Mouse (Mus musculus) liver, embryonic 14.5 days (tissue): ENCODE measurements around the gene Gm11213. TPM values are rescaled to one million over a fixed set of nuclear protein-coding genes. Genes with fewer than 3 reads are reported as not detected.

Experiments used
- ATAC-seq: fragments of 200-750 bp; cut with Nextera tagmentation; 2 replicates; pipeline ENCODE4 v1.8.0; 2017; ENCODE audit warnings: moderate number of reproducible peaks, mild to moderate bottlenecking, moderate library complexity; ENCODE audit not compliant: insufficient read depth
- DNase-seq, 3 experiments: peaks; one replicate each; pipeline ENCODE4 v3.0.0-alpha.2; 2012 to 2013; ENCODE audit warnings: low read depth in 3 of 3, low spot score in 3 of 3
- H3K27ac ChIP-seq: fragments of 300-500 bp; sonication (generic); 2 replicates; pipeline ENCODE4 v1.5.1; 2014; ENCODE audit warnings: moderate library complexity, mild to moderate bottlenecking, control low read depth, inconsistent platforms
- H3K27me3 ChIP-seq: fragments of 300-500 bp; sonication (generic); 2 replicates; pipeline ENCODE4 v1.6.1; 2014; ENCODE audit warnings: mild to moderate bottlenecking, low read length, moderate library complexity; ENCODE audit not compliant: control insufficient read depth, insufficient read depth
- H3K36me3 ChIP-seq: fragments of 300-500 bp; sonication (generic); replicated peaks from 2 replicates; pipeline ENCODE4 v1.6.1; 2014; ENCODE audit warnings: low read depth; ENCODE audit not compliant: control insufficient read depth, insufficient read depth
- H3K4me1 ChIP-seq, 2 experiments: fragments of 200-500 bp in 1 of 2; fragments of 300-500 bp in 1 of 2; sonication (generic) in 1 of 2; replicated peaks; 2 replicates each; pipeline ENCODE4 v1.6.1; 2012 to 2014; ENCODE audit warnings: antibody characterized with exemption in 1 of 2, inconsistent platforms in 1 of 2, low read length in 1 of 2; ENCODE audit not compliant: control insufficient read depth in 2 of 2, insufficient read depth in 2 of 2
- H3K4me2 ChIP-seq: fragments of 300-500 bp; sonication (generic); 2 replicates; pipeline ENCODE4 v1.6.1; 2014; ENCODE audit warnings: low read depth, mild to moderate bottlenecking, control low read depth, moderate library complexity
- H3K4me3 ChIP-seq, 2 experiments: fragments of 200-500 bp in 1 of 2; fragments of 300-500 bp in 1 of 2; sonication (generic) in 1 of 2; 2 replicates each; pipeline ENCODE4 v1.5.1; 2012 to 2014; ENCODE audit warnings: low read depth in 2 of 2, low read length in 2 of 2, mild to moderate bottlenecking in 2 of 2, control low read depth in 1 of 2, inconsistent platforms in 1 of 2, moderate library complexity in 1 of 2; ENCODE audit not compliant: insufficient read depth in 1 of 2
- H3K9ac ChIP-seq: fragments of 300-500 bp; sonication (generic); replicated peaks from 2 replicates; pipeline ENCODE4 v1.6.1; 2014; ENCODE audit warnings: mild to moderate bottlenecking, control low read depth, moderate library complexity
- H3K9me3 ChIP-seq: fragments of 300-500 bp; sonication (generic); 2 replicates; pipeline ENCODE4 v1.6.1; 2016; ENCODE audit warnings: low read length, mixed read lengths; ENCODE audit not compliant: control insufficient read depth
- CTCF ChIP-seq: IDR thresholded peaks from 2 replicates; pipeline ENCODE4 v1.5.1; 2016; ENCODE audit warnings: antibody characterized with exemption, low read depth, control low read depth
- EP300 ChIP-seq: IDR thresholded peaks from 2 replicates; pipeline ENCODE4 v1.6.1; 2016; ENCODE audit warnings: antibody characterized with exemption, low read depth
- WGBS: fragments of 180-500 bp; shearing (Covaris S2); extraction: QIAGEN DNeasy Blood & Tissue Kit; methylation state at CpG from one replicate; pipeline ENCODE4 v1.1.7; 2014; ENCODE audit not compliant: insufficient replicate concordance; 5-methylcytosine and 5-hydroxymethylcytosine counted together
- polyA plus RNA-seq, 2 experiments: library from polyadenylated mRNA; depleted of rRNA in 1 of 2; stranded (reverse) in 1 of 2; unstranded in 1 of 2; fragments of >200 nt; fragmentation: Nextera tagmentation in 1 of 2; extraction: Ambion mirVana in 1 of 2; gene quantifications; 2 replicates each; pipeline versions ENCODE4 v1.2.1 to v1.2.3; 2012 to 2014

The Gm11213 gene
- polyA plus RNA-seq, 2 experiments: not detected

DNA sequence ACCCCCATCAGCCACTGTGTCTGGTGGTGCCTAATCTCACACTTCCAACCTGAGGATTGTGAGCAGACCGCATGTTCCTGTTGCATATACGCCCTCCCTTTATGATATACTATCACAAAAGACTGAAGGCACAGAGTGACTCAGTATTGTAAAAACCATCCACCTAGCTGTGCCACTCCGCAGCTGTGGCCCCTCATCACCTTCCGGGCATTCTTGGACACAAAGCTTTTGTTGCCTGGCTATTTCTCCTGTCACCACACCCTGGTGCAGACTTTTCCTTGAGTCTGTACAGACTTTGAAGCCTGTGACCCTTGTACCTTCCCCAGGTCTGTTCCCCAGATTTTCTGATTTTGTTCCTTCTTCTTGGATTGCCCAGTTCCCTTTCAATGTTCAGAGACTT is 9.1 kb downstream of the Gm11213 start:
- H3K27ac ChIP-seq: no peak overlapping the region

DNA sequence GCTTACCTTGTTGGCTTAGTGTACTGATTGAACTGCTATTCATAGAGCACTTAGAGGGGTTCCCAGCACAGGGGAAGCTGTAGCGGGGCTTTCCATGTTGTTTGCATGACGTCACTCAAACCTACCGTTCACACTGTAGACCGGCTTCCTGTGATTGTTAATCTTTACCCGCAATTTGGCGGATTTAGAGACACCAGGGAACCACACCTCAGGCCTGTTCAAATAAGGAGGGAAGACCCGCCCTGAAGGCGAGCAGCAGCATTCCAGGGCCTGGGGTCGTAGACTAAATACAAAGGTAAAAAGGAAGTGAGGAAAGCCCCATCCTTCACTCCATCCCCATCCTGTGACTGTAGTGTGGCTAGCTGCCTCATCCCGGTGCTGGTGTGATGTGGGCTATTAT is 9.8 kb downstream of the Gm11213 start:
- 27% methylated on average over 10 of the region's 10 CpGs for WGBS
- peaks cover 0 to 8% of the 10 kb centered on the region in 2 experiments; a peak in 2 of 4 replicates for H3K4me1 ChIP-seq
- H3K27ac ChIP-seq: no peak overlapping the region

More for the DNA sequence above, 9.1 kb downstream of the Gm11213 start:
- Histone ChIP-seq H3K4me2 (no peak overlapping the region), H3K9ac (no peak overlapping the region), H3K4me3 (no peak overlapping the region), H3K27me3 (no peaks in the 10 kb centered on the region), H3K4me1 (peaks cover 0 to 8% of the 10 kb centered on the region in 2 experiments; a peak in 2 of 4 replicates), H3K9me3 (no peaks in the 10 kb centered on the region), H3K36me3 (no peaks in the 10 kb centered on the region)
- DNase-seq (no peak), ATAC-seq (no peak)
- WGBS: 67% methylated on average over 4 of the region's 4 CpGs
- no peak for TF ChIP-seq EP300
- TF ChIP-seq CTCF: no peak

DNA sequence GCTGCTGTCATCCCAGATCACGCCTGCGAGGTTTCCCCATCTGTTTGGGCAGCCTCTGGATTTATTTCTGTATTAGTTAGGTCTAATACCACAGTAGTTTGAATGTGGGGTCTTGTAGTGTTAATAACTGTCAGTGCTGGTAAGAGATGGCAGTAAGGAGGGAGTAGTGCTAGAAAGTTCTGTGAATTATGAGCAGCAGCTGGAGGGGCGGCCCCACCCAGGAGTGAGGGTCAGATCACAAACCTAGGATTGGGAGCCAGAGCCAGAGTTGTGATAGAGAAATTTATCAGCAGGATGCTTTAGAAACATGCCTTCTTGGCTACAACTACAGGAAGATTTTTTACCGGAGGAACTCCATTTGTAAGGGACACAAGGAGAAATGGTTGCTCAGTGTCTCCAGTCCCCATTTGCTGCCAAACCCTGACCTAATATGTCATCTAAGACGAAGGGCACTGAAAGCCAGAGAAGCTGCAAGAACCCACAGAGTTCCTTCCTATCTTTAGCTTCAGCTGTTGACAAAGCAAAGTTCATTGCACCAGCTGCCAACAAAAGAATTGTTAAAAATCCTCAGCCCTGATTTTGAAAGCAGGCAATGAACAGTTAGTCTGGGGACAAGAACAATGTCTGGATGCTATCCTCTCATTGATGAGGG is 10.5 kb downstream of the Gm11213 start:
- H3K4me2 ChIP-seq: no peak overlapping the region
- no peak for ATAC-seq
- DNase-seq: no peak
- TF ChIP-seq CTCF (no peak), EP300 (no peak)
- H3K27ac ChIP-seq: no peak overlapping the region
- no peak overlapping the region for H3K4me3 ChIP-seq
- H3K36me3 ChIP-seq: no peaks in the 10 kb centered on the region
- no peaks in the 10 kb centered on the region for H3K9me3 ChIP-seq
- 46% methylated on average over 5 of the region's 5 CpGs for WGBS
- no peak overlapping the region for H3K9ac ChIP-seq
- peaks cover 0 to 8% of the 10 kb centered on the region in 2 experiments; a peak in 2 of 4 replicates for H3K4me1 ChIP-seq
- H3K27me3 ChIP-seq: no peaks in the 10 kb centered on the region

More for the DNA sequence above, 9.8 kb downstream of the Gm11213 start:
- Histone ChIP-seq H3K36me3 (no peaks in the 10 kb centered on the region), H3K4me2 (no peak overlapping the region), H3K4me3 (no peak overlapping the region), H3K9ac (no peak overlapping the region), H3K27me3 (no peaks in the 10 kb centered on the region), H3K9me3 (no peaks in the 10 kb centered on the region)
- no peak for DNase-seq
- ATAC-seq: no peak
- TF ChIP-seq CTCF: no peak
- no peak for TF ChIP-seq EP300

DNA sequence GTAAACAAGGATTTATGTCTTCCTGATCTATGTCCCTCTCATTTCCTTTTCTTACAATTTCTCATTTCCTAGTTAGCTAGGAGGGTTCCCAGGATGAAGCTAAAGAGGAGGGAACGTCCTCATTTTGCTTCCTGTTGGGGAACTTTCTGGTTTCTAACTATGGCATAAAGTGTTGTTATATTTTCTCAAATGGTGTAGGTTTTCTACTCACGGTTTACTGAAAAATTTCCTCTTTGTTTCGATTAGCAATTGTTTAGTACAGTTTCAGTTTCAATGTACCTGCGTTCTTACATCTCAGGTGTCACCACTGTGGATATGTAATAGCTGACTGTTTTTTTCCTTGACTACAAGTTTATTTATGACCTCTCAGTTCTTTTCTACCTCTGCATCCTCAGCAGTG is 14.5 kb downstream of the Gm11213 start:
- 42% methylated on average over 4 of the region's 4 CpGs for WGBS

DNA sequence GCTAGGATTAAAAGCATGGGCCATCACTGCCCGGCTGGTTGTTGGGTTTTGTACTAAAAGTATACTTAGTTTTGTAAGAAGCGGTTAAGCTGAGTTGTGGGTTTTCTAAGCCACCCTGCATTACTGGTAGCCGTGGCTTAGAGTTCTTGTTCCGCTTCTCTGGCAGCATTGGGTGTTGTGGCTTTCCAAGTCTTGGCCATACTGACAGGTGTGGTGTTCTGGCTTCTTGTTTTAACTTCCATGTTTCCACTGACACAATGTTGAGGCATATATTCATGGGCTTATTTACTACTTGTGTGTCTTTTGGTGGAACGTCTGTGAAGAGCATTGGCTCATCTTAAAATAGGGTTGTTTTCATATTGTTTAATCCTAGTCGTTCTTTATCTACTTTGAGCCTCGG is 15.1 kb downstream of the Gm11213 start:
- Histone ChIP-seq H3K4me1 (peaks cover 0 to 5% of the 10 kb centered on the region in 2 experiments; a peak in 2 of 4 replicates), H3K27me3 (no peaks in the 10 kb centered on the region), H3K9ac (no peak overlapping the region), H3K4me2 (no peak overlapping the region), H3K36me3 (no peaks in the 10 kb centered on the region), H3K27ac (no peak overlapping the region), H3K4me3 (no peak overlapping the region), H3K9me3 (no peaks in the 10 kb centered on the region)
- TF ChIP-seq CTCF (no peak), EP300 (no peak)
- WGBS: 39% methylated on average over 7 of the region's 7 CpGs
- ATAC-seq (no peak), DNase-seq (no peak)

More for the DNA sequence above, 14.5 kb downstream of the Gm11213 start:
- H3K36me3 ChIP-seq: no peaks in the 10 kb centered on the region
- ATAC-seq (no peak), DNase-seq (no peak)
- peaks cover 0 to 8% of the 10 kb centered on the region in 2 experiments; a peak in 2 of 4 replicates for H3K4me1 ChIP-seq
- no peak overlapping the region for H3K4me2 ChIP-seq
- TF ChIP-seq EP300 (no peak), CTCF (no peak)
- H3K27ac ChIP-seq: no peak overlapping the region
- no peak overlapping the region for H3K9ac ChIP-seq
- no peaks in the 10 kb centered on the region for H3K9me3 ChIP-seq
- H3K27me3 ChIP-seq: no peaks in the 10 kb centered on the region
- no peak overlapping the region for H3K4me3 ChIP-seq
